Mouse (Mus musculus): Measurements from ENCODE around the gene Ift20.

- no peak for TF ChIP-seq POLR2A (IDR thresholded peaks at IDR 0.05; ENCODE audit: low read depth, low read length)
- TF ChIP-seq CTCF (IDR thresholded peaks at IDR 0.05; ENCODE audit: extremely low read depth, insufficient read depth, insufficient read length, insufficient replicate concordance) = no peak
These were observed 5.1 kb upstream of the Ift20 start for GRCm38 (mm10) chr11:78531046-78531445.
